8 mouse cellular contexts compared by ENCODE assay signal in genomic region chr2:165825964-165826712, GRCm38 (mm10).
A peak's percentile ranks its signal among the peaks of the same experiment; 100 is the strongest.
DNase-seq lines count a peak whose midpoint lies in the region; TF ChIP-seq lines count a peak whose summit lies in the region.

No protein-coding gene starts in this region.

- intact Hi-C loops in left cerebral cortex, adult 2 months (cut with DNase I): no loop called here

- peak overlapping the region; percentile 76 for H3K27ac ChIP-seq in left cerebral cortex, adult 2 months

- TF ChIP-seq CTCF in left cerebral cortex, adult 2 months (IDR thresholded peaks at IDR 0.05): peak; percentile 78

- no peak overlapping the region for H3K4me3 ChIP-seq in left cerebral cortex, adult 2 months

- DNase-seq in NIH3T3 (ENCODE audit: low read depth): peak; percentile 82
- peak; percentile 96 to 98 for DNase-seq in cerebellum, postnatal 14 days
- peak; percentile 67 to 82 for DNase-seq in frontal cortex, postnatal 36 days (ENCODE audit: low spot score in 2 of 2)
- peak; percentile 43 for DNase-seq in induced T-regulatory cell, adult 2 months (ENCODE audit: low read depth)
- DNase-seq in left cerebral cortex, adult 2 months (ENCODE audit: extremely low spot score in 1 of 2, low spot score in 2 of 2): peak; percentile 64 to 70
- peak; percentile 85 to 88 for DNase-seq in lung, postnatal 4 days
- peak; percentile 83 to 88 for DNase-seq in right cerebral cortex, postnatal 10 days (ENCODE audit: low spot score in 2 of 2)
- peak; percentile 80 for DNase-seq in urinary bladder, postnatal 25 days (ENCODE audit: low spot score)

Comparison
In these comparisons a context has a peak if more than half of its experiments do, and no peak if none do; other contexts are left out.
1. DNase-seq: peak in every context shown above with its lines; median percentile 97 in cerebellum, postnatal 14 days; 86 in lung, postnatal 4 days; 86 in right cerebral cortex, postnatal 10 days; 82 in NIH3T3; 80 in urinary bladder, postnatal 25 days; 74 in frontal cortex, postnatal 36 days; 67 in left cerebral cortex, adult 2 months; 43 in induced T-regulatory cell, adult 2 months.